Mouse (Mus musculus) layer of hippocampus, postnatal 14 days (tissue): ENCODE results near the gene Krtcap3. TPM values are rescaled to one million over a fixed set of nuclear protein-coding genes. Genes with fewer than 3 reads are reported as not detected.
"Not testable (repeated sequence)": the region's sequence is repeated elsewhere in the genome, so short reads cannot be mapped to it uniquely, and the experiment has no call there.

Experiments used
- DNase-seq, 2 experiments: peaks; one replicate each; pipeline ENCODE4 v3.0.0; 2021 to 2022; ENCODE audit warnings: low spot score in 2 of 2, mixed read lengths in 1 of 2
- long read RNA-seq, 2 experiments: library from polyadenylated mRNA; stranded (forward); transcript quantifications; one replicate each; pipeline ENCODE4 v2.0.0; 2021
- total RNA-seq, 2 experiments: library from RNA; stranded (reverse); gene quantifications; 2 replicates each; pipeline ENCODE4 v1.2.3; 2021

The Krtcap3 gene
- total RNA-seq = 1 to 10 TPM; 1.3 to 1.9 TPM
- long read RNA-seq, experiment 1 = 0 reads
- long read RNA-seq, experiment 2 = 0 reads

DNA sequence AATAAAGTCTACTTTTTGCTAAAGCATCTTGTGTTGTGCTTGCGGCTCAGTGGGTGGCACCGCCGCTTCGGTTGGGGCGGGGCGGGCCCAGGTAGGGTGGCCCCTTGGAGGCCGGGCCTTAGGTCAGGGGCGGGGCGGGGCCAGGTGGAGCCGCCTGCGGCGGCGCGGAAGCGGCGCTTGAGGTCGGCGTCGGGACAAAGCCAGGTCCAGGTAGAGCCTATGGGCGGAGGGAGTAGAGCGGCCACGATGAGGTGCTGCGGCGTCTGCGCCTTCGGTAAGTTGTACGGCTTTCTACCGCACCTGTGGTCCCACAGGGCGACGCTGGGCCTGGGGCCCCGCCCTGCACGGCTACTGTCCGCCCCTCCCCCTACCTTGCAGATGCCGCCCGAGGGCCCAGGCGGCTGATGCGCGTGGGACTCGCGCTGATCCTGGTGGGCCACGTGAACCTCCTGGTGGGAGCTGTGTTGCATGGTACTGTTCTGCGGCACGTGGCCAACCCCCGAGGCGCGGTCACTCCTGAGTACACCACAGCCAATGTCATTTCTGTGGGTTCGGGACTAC, at the start of gene Krtcap3:
Krtcap3 (plus strand) TSS at position 151 of the 561 bp plus-strand sequence.
- peak in 1 of 2 experiments; percentile 22 for DNase-seq

DNA sequence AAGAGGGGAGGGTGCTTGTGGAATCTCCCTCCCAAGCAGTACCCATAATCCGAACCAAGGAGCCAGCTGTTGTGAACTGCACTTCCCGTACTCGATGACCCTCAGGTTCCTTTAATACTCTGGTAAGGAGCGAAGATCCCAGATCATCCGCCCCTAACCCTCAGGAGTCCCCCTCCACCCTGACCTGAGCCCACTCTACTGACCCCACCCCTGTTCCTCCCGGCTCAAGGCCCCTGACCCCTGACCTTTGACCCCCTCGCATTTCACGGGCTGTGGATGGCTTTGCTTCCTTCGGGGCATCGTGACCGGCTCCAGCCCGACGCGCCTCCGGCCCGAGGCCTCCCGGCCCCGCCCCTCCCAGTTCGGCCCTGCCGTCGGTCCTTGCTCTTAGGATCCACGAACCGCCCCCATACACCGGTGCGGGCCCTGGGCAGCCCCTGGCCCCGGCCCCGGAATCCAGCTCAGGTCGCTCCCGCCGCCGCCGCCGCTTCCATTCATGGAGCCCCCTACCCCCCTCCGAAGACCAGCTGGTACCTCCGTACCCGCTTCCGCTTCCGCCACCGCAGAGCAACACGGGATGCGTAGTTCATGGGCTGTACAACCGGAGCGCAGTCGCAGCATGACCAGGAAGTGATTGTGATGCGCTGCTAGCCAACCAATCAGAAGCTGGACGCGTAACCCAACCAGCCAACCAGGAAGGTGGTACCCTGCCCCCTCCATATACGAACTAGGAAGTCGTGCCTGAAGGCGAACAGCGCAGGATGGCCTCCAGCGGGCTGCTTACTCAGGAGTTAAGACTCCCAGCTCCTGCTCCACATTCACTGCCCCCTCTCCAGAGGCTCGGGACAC, 49.5 kb upstream of the Krtcap3 start, which contains the start of gene Zfp513:
Zfp513 (minus strand) TSS at position 562 of the 849 bp plus-strand sequence.
- DNase-seq = peak; percentile 95 to 99

DNA sequence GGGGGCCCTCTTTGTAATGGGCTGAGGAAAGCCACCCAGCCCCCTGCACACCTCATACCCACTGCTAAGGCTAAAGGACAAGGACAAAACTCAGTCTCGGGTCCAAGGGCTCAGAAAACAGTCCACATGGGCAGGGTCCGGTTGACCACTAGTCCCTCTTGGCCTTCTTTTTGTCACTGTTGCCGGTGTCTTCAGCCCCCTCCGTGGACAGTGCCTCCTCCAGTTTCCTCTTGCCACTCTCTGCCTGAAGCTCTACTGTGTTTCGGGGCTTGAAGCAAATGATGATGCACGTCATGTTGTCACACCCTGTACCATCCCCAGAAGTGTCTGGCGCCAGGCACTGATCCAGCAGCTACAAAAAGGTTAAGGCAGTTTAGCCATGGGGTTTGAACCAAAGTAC, 48.6 kb upstream of the Krtcap3 start:
- no peak for DNase-seq

DNA sequence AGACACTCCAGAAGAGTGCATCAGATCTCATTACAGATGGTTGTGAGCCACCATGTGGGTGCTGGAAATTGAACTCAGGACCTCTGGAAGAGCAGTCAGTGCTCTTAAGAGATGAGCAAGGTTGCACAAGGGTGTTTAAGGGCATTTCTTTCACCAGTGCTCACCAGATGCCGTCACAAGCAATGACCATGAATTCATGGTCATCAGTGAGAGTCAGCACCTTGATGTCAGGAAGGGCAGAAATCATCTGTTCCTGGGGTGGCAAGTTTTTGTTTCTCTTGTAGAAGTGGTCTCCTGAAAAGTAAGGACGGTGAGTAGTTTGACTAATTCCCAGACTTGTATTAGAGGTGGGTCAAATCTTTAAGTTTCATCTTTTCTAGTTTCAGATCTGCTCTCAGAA, 47.6 kb upstream of the Krtcap3 start:
- DNase-seq = no peak

DNA sequence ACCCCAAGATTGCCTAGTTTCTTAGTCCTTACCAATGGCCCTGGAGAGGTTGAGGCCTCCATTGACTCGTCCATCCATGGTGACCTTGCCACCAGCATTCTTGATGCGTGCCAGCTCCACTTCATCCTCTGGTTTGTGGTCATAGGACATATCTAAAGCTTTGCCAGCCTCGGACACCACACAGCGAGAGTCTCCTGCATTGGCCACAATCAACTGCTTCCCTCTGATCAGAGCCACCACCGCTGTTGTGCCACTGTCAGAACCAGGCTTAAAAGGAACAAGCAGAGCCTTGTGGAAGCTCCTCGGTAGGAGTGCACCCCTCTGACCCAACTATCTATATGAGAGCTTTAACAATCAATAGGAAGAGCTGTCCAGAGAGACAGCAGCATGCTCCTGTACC, 47.1 kb upstream of the Krtcap3 start:
- no peak for DNase-seq

DNA sequence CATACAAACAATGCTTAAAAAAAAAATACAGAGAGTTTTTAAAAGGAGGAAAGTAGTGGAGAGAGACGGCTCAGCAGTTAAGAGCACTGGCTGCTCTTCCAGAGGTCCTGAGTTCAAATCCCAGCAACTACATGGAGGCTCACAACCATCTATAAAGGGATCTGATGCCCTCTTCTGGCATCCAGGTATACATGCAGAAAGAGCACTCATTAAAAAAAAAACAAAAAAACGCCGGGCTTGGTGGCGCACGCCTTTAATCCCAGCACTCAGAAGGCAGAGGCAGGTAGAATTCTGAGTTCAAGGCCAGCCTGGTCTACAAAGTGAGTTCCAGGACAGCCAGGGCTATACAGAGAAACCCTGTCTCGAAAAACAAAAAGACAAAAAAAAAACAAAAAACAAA, 34.9 kb upstream of the Krtcap3 start:
- not testable (repeated sequence) for DNase-seq

DNA sequence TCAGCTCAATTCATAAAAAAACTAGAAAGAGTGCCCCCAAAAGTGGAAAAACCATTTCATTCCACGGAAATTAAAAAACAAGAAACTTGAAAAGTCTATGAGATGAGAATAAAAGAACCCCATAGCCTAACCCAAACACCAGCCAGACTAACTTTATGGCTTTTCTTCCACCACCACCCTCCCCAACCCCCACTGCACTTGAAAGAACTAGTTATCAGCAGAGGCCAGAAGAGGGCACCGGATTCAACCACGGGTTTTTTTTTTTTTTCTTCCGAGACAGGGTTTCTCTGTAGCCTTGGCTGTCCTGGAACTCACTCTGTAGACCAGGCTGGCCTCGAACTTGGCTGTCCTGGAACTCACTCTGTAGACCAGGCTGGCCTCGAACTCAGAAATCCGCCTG, 33.2 kb upstream of the Krtcap3 start:
- no peak for DNase-seq

DNA sequence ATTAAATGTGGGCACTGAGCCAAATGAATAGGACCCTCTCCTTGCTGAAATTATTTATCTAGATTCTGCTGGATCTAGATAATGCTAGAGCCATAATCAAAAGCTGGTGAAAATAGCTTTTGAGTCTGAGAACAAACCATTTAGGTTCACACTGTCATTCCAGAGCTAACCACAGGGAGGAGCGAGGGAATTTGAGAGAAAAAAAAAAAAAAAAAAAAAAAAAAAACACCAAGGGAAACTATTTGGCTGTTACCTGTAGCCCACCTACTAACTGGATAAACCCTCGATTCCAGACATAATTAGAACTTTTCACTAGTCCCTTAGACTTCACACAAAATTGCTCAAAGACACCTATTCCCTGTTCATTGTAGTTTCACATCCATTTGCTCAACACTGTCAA, 32.4 kb upstream of the Krtcap3 start:
- DNase-seq = no peak

DNA sequence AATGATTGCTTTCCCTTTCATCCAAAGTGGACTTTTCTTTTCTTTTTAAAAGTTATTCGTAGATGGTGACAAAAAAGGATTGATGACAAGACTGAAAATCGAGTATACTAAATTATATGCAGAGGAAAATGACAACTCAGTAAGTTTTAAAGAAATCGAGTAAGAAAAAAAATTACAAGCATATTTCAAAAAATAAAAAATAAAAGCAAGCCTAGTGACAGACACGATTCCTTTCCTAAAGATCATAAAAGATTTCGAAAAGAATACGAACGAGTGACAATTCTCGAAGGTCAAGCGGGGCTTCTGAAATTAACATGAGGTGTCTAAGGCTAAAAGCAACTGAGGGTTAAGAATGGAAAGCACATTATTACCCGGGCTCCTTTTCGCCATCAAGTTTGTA, 32.0 kb upstream of the Krtcap3 start:
- DNase-seq = no peak

DNA sequence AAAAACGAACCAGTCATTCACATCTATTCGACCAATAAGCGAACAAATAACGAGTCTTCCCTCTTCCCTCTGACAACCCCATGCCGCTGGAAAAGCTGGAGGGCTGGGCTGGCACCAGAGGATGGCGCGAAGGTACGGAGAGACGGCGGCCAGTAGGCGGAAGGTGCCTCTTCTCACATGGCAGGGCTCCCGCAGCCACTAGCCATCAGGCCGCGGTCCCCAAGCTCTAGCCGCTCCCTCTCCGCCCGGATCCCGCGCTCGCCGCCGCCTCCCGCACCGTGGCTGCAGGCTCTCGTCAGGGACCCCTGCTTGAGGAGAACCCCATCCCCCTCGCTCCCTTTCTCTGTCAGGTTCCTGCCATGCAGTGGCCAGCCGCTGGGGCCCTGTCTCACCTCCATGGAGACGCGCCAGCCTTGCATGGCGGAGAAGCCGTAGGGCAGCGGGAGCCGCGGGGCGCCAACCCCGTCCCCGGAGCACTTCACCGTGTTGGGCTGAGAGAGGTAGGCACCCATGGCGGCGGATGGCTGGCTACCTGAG, 31.5 kb upstream of the Krtcap3 start:
- peak; percentile 51 to 63 for DNase-seq

DNA sequence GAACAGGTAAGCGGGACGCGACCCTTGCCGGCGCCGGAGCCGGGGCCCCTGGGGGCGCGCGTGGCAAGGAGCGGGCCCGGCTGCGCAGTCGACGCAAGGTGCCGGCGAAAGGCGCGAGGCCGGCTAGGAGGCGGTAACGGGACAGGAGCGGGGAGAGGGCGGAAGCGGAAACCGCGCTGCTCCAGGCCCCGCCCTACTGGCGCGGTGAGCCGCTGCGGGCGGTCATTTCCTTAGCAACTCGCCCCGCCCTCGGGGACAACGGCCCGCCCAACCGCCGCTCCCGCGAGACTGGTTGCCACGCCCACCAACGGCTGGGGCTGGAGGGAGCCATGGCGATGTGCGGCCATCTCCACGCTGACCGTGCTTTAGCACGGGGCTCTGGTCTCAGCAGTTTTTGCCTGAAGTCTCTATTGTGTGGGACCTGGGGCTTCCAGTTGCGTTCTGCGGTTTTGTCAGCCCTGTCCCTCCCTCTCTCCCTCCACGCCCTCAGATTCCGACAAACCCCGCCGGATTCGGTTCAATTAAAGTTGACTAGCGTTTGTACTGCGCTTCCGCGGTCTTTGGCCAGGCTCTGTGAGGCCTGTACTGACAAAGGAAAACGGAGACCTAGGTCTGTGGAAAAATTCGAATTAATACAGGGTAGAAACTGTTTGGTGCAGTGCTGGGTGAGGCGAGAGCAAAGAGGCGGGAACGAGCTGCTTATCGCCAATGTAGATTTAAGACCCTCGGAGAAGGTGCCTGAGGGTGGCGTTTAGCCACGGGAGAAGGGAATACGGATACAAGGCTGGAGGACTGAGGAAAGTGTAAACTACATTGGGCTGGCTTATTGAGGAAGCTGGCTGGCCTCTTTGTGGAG, 30.8 kb upstream of the Krtcap3 start, which contains the start of gene Ppm1g:
Ppm1g (minus strand) TSS at position 240 of the 856 bp plus-strand sequence.
- peak; percentile 95 to 96 for DNase-seq

DNA sequence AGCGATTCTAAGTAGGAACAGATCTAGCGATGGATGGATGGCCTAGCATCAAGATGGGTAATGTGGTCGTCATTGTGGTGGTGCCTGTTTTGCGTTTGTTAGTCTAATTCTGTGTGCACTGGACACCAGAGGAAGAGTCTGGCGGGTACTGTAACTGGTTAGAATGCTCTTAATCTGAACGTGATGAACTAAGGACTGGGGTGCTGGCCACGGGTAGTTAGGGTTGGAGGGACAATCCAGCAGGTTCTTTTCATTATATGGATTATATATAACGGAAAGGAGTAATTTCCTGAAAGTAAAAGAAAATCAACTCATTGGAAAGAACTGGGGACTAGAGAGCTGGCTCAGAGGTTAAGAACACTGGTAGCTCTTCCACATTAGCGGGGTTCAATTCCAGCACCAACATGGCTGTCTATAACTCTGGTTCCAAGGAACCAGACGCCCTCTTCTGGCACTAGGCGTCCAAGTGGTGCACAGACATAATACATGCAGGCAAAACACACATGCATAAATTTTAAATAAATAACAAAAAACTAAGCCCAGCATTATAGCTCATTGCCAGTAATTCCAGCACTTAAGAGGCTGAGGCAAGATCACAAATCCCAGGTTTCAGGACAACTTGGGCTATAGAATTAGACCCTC, 30.1 kb upstream of the Krtcap3 start:
- peak in 1 of 2 experiments; percentile 38 for DNase-seq

DNA sequence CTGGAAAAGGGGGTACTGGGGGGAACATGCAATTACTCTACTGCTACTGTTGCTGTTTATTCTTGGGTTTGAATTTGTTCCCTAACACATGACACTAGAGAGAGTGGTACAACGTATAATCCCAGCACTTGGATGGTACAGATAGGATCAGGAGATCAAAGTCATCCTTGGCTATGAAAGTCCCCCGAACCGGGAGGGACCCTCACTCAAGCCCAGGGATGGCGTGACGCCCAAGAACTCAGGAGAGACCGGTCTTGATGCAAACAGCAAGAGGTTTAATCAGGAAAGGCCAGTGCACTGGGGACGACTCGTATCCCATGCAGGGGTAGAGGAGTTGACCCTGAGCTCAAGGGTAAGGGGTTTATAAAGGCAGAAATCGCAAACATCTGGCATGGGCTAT, 28.8 kb upstream of the Krtcap3 start:
- DNase-seq = no peak

DNA sequence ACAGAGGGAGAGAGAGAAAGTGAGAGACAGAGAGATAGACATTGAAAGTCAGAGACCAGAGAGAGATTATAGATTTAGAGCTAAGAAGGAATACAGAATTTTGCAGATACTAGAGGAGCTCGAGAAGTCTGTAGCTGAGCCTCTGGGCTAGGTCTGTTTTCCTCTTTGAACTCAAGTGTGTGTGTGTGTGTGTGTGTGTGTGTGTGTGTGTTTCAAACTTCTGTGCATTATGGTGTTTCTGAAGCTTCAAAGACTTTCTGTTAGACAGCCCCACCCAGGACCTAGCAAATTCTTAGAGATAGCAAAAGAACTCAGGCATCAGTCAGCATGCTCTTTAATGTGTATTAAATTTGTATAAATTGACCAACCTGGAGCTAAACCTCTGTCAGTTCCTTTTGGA, 24.9 kb upstream of the Krtcap3 start:
- no peak for DNase-seq

DNA sequence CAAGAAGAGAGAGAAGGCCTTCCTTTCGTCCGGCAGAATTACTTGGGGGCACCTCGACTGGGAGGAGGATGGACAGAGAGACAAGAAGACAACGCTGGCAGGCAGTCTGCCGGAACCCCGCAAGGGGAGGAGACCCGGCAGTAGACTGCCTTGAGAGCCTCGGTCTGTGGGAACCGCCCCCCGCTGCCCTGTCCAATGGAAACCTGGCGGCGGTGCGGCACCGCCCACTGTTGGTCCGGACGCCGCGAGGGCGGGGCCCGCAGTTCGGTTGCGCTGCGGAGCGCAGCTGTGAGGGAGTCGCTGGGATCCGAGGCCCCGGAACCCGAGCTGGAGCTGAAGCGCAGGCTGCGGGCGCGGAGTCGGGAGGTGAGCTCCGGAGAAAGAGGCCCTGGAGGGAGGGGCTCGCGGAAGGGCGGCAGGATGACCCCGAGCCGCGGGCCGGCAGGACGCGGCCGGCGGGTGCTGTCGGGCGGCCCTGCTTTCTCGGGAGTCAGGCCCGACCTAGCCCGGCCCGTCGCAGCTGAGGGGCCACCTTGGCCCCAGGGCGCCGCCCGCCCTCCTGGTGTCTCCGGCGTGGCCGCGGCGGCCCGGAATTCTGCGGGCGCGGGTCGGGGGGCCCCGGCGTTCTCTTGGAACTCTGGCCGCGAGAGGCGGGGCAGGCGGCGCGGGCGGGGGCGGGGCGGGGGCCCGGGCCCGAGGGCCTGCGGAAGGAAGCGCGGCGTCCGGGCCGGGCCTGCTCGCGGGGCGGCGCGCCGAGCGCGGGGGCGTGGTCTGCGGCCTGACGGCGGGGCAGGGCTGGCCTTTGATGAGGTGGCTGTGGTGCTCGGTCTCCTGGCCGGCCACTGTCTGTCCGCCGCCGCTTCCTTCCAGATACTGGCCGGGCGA, 10.6 kb upstream of the Krtcap3 start, which contains the start of the genes Nrbp1 and Gm9970:
Nrbp1 (plus strand) TSS at position 228 of the 885 bp plus-strand sequence.
Gm9970 (minus strand) TSS at position 596 of the 885 bp plus-strand sequence.
- peak; percentile 94 to 95 for DNase-seq

DNA sequence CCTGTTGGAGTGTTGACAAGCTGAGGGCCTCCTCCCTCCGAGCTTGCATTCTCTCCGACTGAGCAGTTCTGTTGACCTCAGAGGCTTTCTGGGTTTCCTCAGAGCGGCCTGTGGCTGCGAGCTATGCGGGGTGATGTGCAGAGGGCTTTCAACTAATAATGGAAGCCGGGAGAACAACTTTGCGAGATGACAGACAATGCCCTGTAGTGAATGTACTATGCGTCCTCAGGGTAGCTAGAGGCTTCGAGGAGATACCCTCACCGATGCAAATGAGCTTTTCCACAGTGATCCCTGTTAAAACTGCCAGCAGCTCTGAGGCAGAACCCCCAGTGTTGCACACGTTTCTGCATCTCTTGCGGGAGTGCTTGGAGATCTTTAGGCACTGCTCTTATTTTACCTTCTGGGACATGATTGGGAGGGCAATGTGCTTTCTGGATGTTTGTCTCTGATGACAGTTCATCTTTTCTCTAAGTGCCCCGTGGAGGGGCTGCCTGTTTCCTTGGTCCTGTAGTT, 9.9 kb upstream of the Krtcap3 start:
- DNase-seq = no peak

DNA sequence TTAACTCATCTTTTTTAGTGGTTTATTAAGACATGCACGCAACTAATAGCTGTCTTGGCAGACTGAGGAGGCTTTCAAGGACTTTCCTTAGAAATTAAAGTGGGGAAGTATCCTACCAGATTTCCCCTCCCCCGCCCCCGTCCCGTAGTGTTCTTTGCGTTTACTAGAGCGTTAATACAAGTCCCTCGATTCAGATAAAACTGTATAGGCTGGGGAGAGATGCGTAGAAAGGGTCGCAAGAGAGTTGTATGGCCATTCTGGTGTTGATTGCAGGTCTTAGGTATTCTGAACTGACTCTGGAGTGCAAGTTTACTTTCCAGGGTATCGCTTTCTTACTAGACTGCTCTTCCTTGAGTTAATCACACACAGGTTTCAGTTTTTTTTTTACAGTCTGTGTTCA, 9.3 kb upstream of the Krtcap3 start:
- no peak for DNase-seq

DNA sequence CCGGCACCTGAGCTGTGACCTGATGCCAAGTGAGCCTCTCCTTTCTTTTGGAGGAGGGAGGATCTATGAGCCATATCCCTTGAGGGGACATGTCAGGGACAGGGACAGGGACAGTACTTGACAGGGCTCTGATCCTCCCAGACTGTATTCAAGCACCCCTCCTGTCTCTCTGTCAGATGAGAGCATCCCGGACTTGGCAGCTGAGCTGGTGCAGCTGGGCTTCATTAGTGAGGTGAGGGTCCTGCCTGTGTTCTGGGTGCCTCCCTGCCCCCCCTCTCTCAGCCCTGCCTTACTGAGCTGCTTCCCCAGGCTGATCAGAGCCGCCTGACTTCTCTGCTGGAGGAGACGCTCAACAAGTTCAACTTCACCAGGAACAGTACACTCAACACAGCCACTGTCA, 775 bp upstream of the Krtcap3 start:
- no peak for DNase-seq

DNA sequence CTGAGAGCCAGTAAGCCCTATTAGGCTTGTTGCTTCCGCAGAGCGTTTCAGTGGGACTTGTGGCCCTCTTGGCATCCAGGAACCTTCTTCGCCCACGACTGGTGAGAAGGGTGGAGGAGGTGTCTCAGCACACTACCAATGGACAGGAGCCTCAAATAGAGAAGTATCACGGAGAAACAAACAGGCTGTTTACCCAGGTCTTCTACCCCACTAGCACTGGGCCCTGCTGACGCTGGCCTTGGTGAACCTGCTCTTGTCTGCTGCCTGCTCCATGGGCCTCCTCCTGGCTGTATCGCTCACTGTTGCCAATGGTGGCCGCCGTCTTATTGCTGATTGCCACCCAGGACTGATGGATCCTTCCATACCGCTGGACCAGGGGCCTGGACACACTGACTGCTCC, 660 bp downstream of the Krtcap3 start:
- DNase-seq = no peak
